Mouse (Mus musculus) kidney, adult 9 months (tissue): ENCODE measurements at regions not wholly inside any gene's neighbourhood (a gene's known extent, or its start where the extent isn't known, plus 50 kb on each side); places are given as distances from the start of the nearest gene placed in this dataset.
"Not testable (repeated sequence)": the region's sequence is repeated elsewhere in the genome, so short reads cannot be mapped to it uniquely, and the experiment has no call there.

Experiments
- DNase-seq: peaks from one replicate; pipeline ENCODE4 v3.0.0; 2022

- DNase-seq = not testable (repeated sequence)
These were observed 593.4 kb upstream of the Snrpn start for GRCm38 (mm10) chr7:60733331-60733994.

GRCm38 (mm10) chr7:60728108-60728721 lies 588.2 kb upstream of the Snrpn start:
- peak; percentile 45 for DNase-seq
